Comparison of ENCODE assay signal across 28 mouse cellular contexts in the genomic region with DNA sequence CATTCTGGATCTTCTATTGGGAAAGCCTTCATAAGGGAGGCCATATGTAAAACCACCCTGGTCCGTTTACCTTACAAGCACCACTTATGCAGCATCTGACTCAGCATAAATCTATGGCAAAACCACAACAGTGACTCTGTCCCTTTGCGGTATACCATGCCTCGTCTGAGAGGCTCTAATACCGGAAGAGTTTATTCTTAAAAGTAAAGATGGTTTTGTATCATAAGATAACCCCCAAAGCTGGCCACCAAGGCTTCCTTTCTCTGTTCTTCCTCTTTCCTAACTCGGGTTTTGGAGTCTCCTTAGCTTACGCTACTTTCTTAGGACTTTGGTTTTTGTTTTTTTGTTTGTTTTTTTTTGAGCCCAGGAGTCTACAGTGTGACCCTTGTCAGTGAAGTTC. TPM values are rescaled to one million over a fixed set of nuclear protein-coding genes. Genes with fewer than 3 reads are reported as not detected.
DNase-seq lines count a peak whose midpoint lies in the region; ATAC-seq lines count a peak whose summit lies in the region.
"Had no signal": no experiment of that assay in that cellular context is flagged by ENCODE, and none has a peak within 500 bp of the region (broad histone marks: within the 10 kb centered on the region; RNA-seq: fewer than 3 reads in every experiment).

No protein-coding gene starts in this region.

- no peaks in the 10 kb centered on the region for H3K9me3 ChIP-seq in liver, embryonic 13.5 days (replicated peaks)
- H3K9me3 ChIP-seq in liver, embryonic 12.5 days (replicated peaks), result no peaks in the 10 kb centered on the region
- H3K9me3 ChIP-seq: forebrain, embryonic 10.5 days; heart, embryonic 13.5 days; neural tube, embryonic 13.5 days had no signal

- no peak overlapping the region for H3K4me2 ChIP-seq in liver, embryonic 13.5 days
- H3K4me2 ChIP-seq in liver, embryonic 12.5 days, result no peak overlapping the region
- H3K4me2 ChIP-seq: heart, embryonic 13.5 days; midbrain, embryonic 11.5 days; neural tube, embryonic 13.5 days had no signal

- H3K36me3 ChIP-seq in liver, embryonic 13.5 days, result peaks cover 2% of the 10 kb centered on the region
- peaks cover 3% of the 10 kb centered on the region for H3K36me3 ChIP-seq in liver, embryonic 12.5 days

- 0 out of 2 replicates have a peak, but pooled peaks cover 1% of the 10 kb centered on the region for H3K4me1 ChIP-seq in liver, embryonic 13.5 days (replicated peaks)
- no peaks in the 10 kb centered on the region for H3K4me1 ChIP-seq in liver, embryonic 12.5 days
- H3K4me1 ChIP-seq: heart, embryonic 13.5 days had no signal

- 13% methylated on average over 6 of the region's 6 CpGs for WGBS in liver, embryonic 13.5 days (ENCODE audit: insufficient replicate concordance)
- 25% methylated on average over 6 of the region's 6 CpGs for WGBS in liver, embryonic 12.5 days (ENCODE audit: insufficient replicate concordance)

- H3K9ac ChIP-seq in liver, embryonic 13.5 days, result no peak overlapping the region
- no peak overlapping the region for H3K9ac ChIP-seq in liver, embryonic 12.5 days
- H3K9ac ChIP-seq: heart, embryonic 13.5 days; neural tube, embryonic 13.5 days had no signal

- H3K27me3 ChIP-seq in liver, embryonic 13.5 days, result peaks cover 4% of the 10 kb centered on the region; the same call in 1 of the 2 replicates
- H3K27me3 ChIP-seq in liver, embryonic 12.5 days (replicated peaks), result peaks cover 27% of the 10 kb centered on the region; the same call in 1 of the 2 replicates
- H3K27me3 ChIP-seq: heart, embryonic 13.5 days; neural tube, embryonic 13.5 days had no signal

- no peak overlapping the region for H3K27ac ChIP-seq in liver, embryonic 13.5 days
- no peak overlapping the region for H3K27ac ChIP-seq in liver, embryonic 12.5 days
- H3K27ac ChIP-seq: forebrain, embryonic 10.5 days; gastrocnemius, adult 2 months; heart, embryonic 13.5 days; neural tube, embryonic 13.5 days had no signal

- ATAC-seq in liver, embryonic 13.5 days (ENCODE audit: low read depth), result peak; percentile 31; the same call in 1 of the 2 replicates
- ATAC-seq in liver, embryonic 12.5 days, result no peak
- ATAC-seq in hematopoietic stem cell, adult 5-6 weeks (replicated peaks in 1 of 2; ENCODE audit: insufficient read depth in 1 of 2, low FRiP score in 2 of 2, low TSS enrichment in 1 of 2, low read depth in 1 of 2, poor library complexity in 2 of 2, severe bottlenecking in 2 of 2), result peak; percentile 85 to 93
- ATAC-seq: hindbrain, embryonic 16.5 days had no signal

- DNase-seq in liver, embryonic 13.5 days, result no peak
- peak; percentile 95 for DNase-seq in MEL-GATA-1-ER (ENCODE audit: extremely low read depth, low read depth)
- DNase-seq in natural killer cell, adult 2 months (ENCODE audit: low spot score in 2 of 2), result peak; percentile 11 to 26
- DNase-seq in right cerebral cortex, postnatal 25 days, result no peak
- no peak for DNase-seq in testis, postnatal 14 days (ENCODE audit: low spot score)
- DNase-seq in B cell, adult 2 months, result no peak
- DNase-seq: adrenal gland, postnatal 14 days; cerebellum, adult 11-12 months; cerebellum, postnatal 14 days; gastrocnemius, adult 2 months; heart, adult 18-20 months; kidney, adult 11 months; layer of hippocampus, postnatal 36 days; lung, adult 2 months; lung, postnatal 36 days; right cerebral cortex, adult 18-20 months; thymus, adult 18-20 months had no signal

- no peak overlapping the region for H3K4me3 ChIP-seq in liver, embryonic 13.5 days (replicated peaks)
- no peak overlapping the region for H3K4me3 ChIP-seq in liver, embryonic 12.5 days
- H3K4me3 ChIP-seq: forebrain, embryonic 10.5 days; gastrocnemius, adult 2 months; heart, embryonic 13.5 days; neural tube, embryonic 13.5 days had no signal

RNA-seq across cellular contexts. Expression of a gene that starts 23.0 kb away (rescaled TPM):
- polyA plus RNA-seq in liver, embryonic 13.5 days (2015; fragmentation: Nextera tagmentation; extraction: Ambion mirVana), result 0.08 TPM in 1 of 2 replicates, not detected in the other
- 0.14 TPM in 1 of 2 replicates, not detected in the other for polyA plus RNA-seq in liver, embryonic 12.5 days (2016; fragmentation: Nextera tagmentation; extraction: Ambion mirVana)
- total RNA-seq in hematopoietic stem cell, adult 5-6 weeks (2017), result not detected in 2 replicates
- total RNA-seq: heart, adult 18-20 months; heart, postnatal 25 days; layer of hippocampus, adult 18-20 months; layer of hippocampus, postnatal 36 days; left cerebral cortex, postnatal 25 days had no signal
- polyA plus RNA-seq: forebrain, embryonic 10.5 days; stomach, embryonic 14.5 days had no signal

Comparison
In these comparisons a context has a peak if more than half of its experiments do, and no peak if none do; other contexts are left out.
1. DNase-seq: peak in MEL-GATA-1-ER (single experiment) and natural killer cell, adult 2 months (2 of 2); none in liver, embryonic 13.5 days (single experiment), right cerebral cortex, postnatal 25 days (single experiment), testis, postnatal 14 days (single experiment) and B cell, adult 2 months (0 of 2).